Mouse (Mus musculus) CH12.LX (cell line): Measurements from ENCODE around the gene Txnip. TPM values are rescaled to one million over a fixed set of nuclear protein-coding genes. Genes with fewer than 3 reads are reported as not detected.

Experiments used
- DNase-seq: peaks from one replicate; pipeline ENCODE4 v3.0.0-alpha.2; 2013; ENCODE audit errors: extremely low read depth
- H3K27ac ChIP-seq: 2 replicates; pipeline ENCODE4 v1.5.1; 2012; ENCODE audit warnings: low read depth, mild to moderate bottlenecking, control low read depth, moderate library complexity; ENCODE audit not compliant: insufficient read depth
- H3K27me3 ChIP-seq: replicated peaks from 2 replicates; pipeline ENCODE3; 2012; ENCODE audit warnings: inconsistent platforms
- H3K36me3 ChIP-seq, 2 experiments: replicated peaks in 1 of 2; 2 replicates each; pipeline versions ENCODE3 to v1.6.1; 2012; ENCODE audit warnings: inconsistent platforms in 1 of 2, low read length in 1 of 2, mild to moderate bottlenecking in 1 of 2, mixed read lengths in 1 of 2, moderate library complexity in 1 of 2; ENCODE audit not compliant: control insufficient read depth in 1 of 2, insufficient read depth in 1 of 2
- H3K4me1 ChIP-seq, 2 experiments: 2 replicates each; pipeline ENCODE4 v1.6.1; 2012; ENCODE audit warnings: inconsistent platforms in 1 of 2, moderate library complexity in 1 of 2; ENCODE audit not compliant: insufficient read depth in 2 of 2, control insufficient read depth in 1 of 2
- H3K4me2 ChIP-seq: 2 replicates; pipeline ENCODE4 v1.6.1; 2012; ENCODE audit warnings: low read depth, mild to moderate bottlenecking, control low read depth; ENCODE audit not compliant: poor library complexity, insufficient read depth, severe bottlenecking
- H3K4me3 ChIP-seq, 3 experiments: fragments of 150-350 bp in 1 of 3; sonication (generic) in 1 of 3; replicated peaks in 1 of 3; 2 replicates each; pipeline versions ENCODE3 to v1.5.1; 2011 to 2012; ENCODE audit warnings: low read depth in 2 of 3, low read length in 2 of 3, mild to moderate bottlenecking in 2 of 3, moderate library complexity in 2 of 3, control low read depth in 1 of 3, improper control_type of control experiment in 1 of 3, inconsistent platforms in 1 of 3, mixed read lengths in 1 of 3; ENCODE audit not compliant: poor library complexity in 1 of 3
- H3K79me2 ChIP-seq: replicated peaks from 2 replicates; pipeline ENCODE4 v1.6.1; 2012; ENCODE audit warnings: mild to moderate bottlenecking, moderate library complexity; ENCODE audit not compliant: control insufficient read depth, poor library complexity, insufficient read depth, severe bottlenecking; ENCODE audit errors: extremely low read depth
- H3K9ac ChIP-seq: 2 replicates; pipeline ENCODE4 v1.6.1; 2012; ENCODE audit warnings: low read depth, mild to moderate bottlenecking, control low read depth, moderate library complexity; ENCODE audit not compliant: insufficient read depth
- H3K9me3 ChIP-seq: replicated peaks from 2 replicates; pipeline ENCODE3; 2012; ENCODE audit warnings: low read length, inconsistent platforms, mixed read lengths
- BHLHE40 ChIP-seq: IDR thresholded peaks from 2 replicates; pipeline ENCODE4 v1.6.1; 2011; ENCODE audit warnings: mild to moderate bottlenecking, low read depth, low read length, improper control_type of control experiment
- CHD1 ChIP-seq: IDR thresholded peaks from 2 replicates; pipeline ENCODE4 v1.6.1; 2012; ENCODE audit warnings: low read depth, low read length, improper control_type of control experiment, inconsistent platforms
- CHD2 ChIP-seq: IDR thresholded peaks from 2 replicates; pipeline ENCODE4 v1.6.1; 2011; ENCODE audit warnings: low read length, improper control_type of control experiment
- CTCF ChIP-seq, 2 experiments: IDR thresholded peaks in 1 of 2; conservative IDR thresholded peaks in 1 of 2; 2 replicates each; pipeline ENCODE4 v1.5.1; 2011 to 2012; ENCODE audit warnings: low read depth in 2 of 2, low read length in 2 of 2, improper control_type of control experiment in 1 of 2, inconsistent platforms in 1 of 2, mild to moderate bottlenecking in 1 of 2, moderate library complexity in 1 of 2
- E2F4 ChIP-seq: IDR thresholded peaks from 2 replicates; pipeline ENCODE4 v1.6.1; 2011; ENCODE audit warnings: low read depth, low read length, improper control_type of control experiment; ENCODE audit not compliant: insufficient replicate concordance
- ELF1 ChIP-seq: IDR thresholded peaks from 2 replicates; pipeline ENCODE4 v1.6.1; 2014; ENCODE audit warnings: low read depth, mild to moderate bottlenecking, inconsistent platforms, low read length, improper control_type of control experiment
- EP300 ChIP-seq: IDR thresholded peaks from 2 replicates; pipeline ENCODE4 v1.6.1; 2011; ENCODE audit warnings: low read length, improper control_type of control experiment
- ETS1 ChIP-seq: conservative IDR thresholded peaks from 2 replicates; pipeline ENCODE4 v1.6.1; 2012; ENCODE audit warnings: low read depth, mild to moderate bottlenecking, inconsistent platforms, low read length, improper control_type of control experiment, moderate library complexity
- GABPA ChIP-seq: IDR thresholded peaks from 2 replicates; pipeline ENCODE4 v1.6.1; 2012; ENCODE audit warnings: low read depth, low read length, improper control_type of control experiment, inconsistent platforms; ENCODE audit not compliant: insufficient replicate concordance
- HCFC1 ChIP-seq: IDR thresholded peaks from 2 replicates; pipeline ENCODE4 v1.6.1; 2012; ENCODE audit warnings: low read depth, mild to moderate bottlenecking, inconsistent platforms, low read length, improper control_type of control experiment
- IRF4 ChIP-seq: IDR thresholded peaks from 2 replicates; pipeline ENCODE4 v1.6.1; 2014; ENCODE audit warnings: low read depth, mild to moderate bottlenecking, inconsistent platforms, low read length, improper control_type of control experiment
- JUN ChIP-seq: IDR thresholded peaks from 2 replicates; pipeline ENCODE4 v1.6.1; 2011; ENCODE audit warnings: low read depth, mild to moderate bottlenecking, low read length, improper control_type of control experiment, moderate library complexity; ENCODE audit not compliant: insufficient read depth
- JUND ChIP-seq: conservative IDR thresholded peaks from 2 replicates; pipeline ENCODE4 v1.6.1; 2011; ENCODE audit warnings: low read depth, low read length, improper control_type of control experiment
- KAT2A ChIP-seq: IDR thresholded peaks from 2 replicates; pipeline ENCODE4 v1.6.1; 2012; ENCODE audit warnings: low read length, improper control_type of control experiment, inconsistent platforms; ENCODE audit not compliant: insufficient replicate concordance
- MAFK ChIP-seq: IDR thresholded peaks from 2 replicates; pipeline ENCODE4 v1.6.1; 2011; ENCODE audit warnings: low read length, improper control_type of control experiment; ENCODE audit not compliant: insufficient replicate concordance
- MAX ChIP-seq: IDR thresholded peaks from 2 replicates; pipeline ENCODE4 v1.6.1; 2011; ENCODE audit warnings: low read length, improper control_type of control experiment
- MAZ ChIP-seq: IDR thresholded peaks from 2 replicates; pipeline ENCODE4 v1.6.1; 2012; ENCODE audit warnings: low read depth, mild to moderate bottlenecking, inconsistent platforms, low read length, improper control_type of control experiment, moderate library complexity
- MEF2A ChIP-seq: IDR thresholded peaks from 2 replicates; pipeline ENCODE4 v1.6.1; 2014; ENCODE audit warnings: low read depth, mild to moderate bottlenecking, inconsistent platforms, low read length, improper control_type of control experiment, borderline replicate concordance
- MXI1 ChIP-seq: IDR thresholded peaks from 2 replicates; pipeline ENCODE4 v1.6.1; 2011; ENCODE audit warnings: mild to moderate bottlenecking, low read depth, low read length, improper control_type of control experiment
- MYC ChIP-seq: IDR thresholded peaks from 2 replicates; pipeline ENCODE4 v1.6.1; 2011; ENCODE audit warnings: low read depth, mild to moderate bottlenecking, improper control_type of control experiment, low read length
- NELFE ChIP-seq: IDR thresholded peaks from 2 replicates; pipeline ENCODE4 v1.6.1; 2011; ENCODE audit warnings: low read depth, low read length, improper control_type of control experiment
- NRF1 ChIP-seq: IDR thresholded peaks from 2 replicates; pipeline ENCODE4 v1.6.1; 2014; ENCODE audit warnings: low read depth, mild to moderate bottlenecking, inconsistent platforms, low read length, improper control_type of control experiment, moderate library complexity
- PAX5 ChIP-seq: IDR thresholded peaks from 2 replicates; pipeline ENCODE4 v1.6.1; 2012; ENCODE audit warnings: low read length, inconsistent platforms, mixed read lengths
- POLR2A ChIP-seq: IDR thresholded peaks from 2 replicates; pipeline ENCODE4 v1.6.1; 2011; ENCODE audit warnings: low read depth, mild to moderate bottlenecking, improper control_type of control experiment, low read length
- POLR2AphosphoS2 ChIP-seq: IDR thresholded peaks from 2 replicates; pipeline ENCODE4 v1.6.1; 2011; ENCODE audit warnings: low read depth, low read length, improper control_type of control experiment
- RAD21 ChIP-seq: IDR thresholded peaks from 2 replicates; pipeline ENCODE4 v1.6.1; 2011; ENCODE audit warnings: low read depth, mild to moderate bottlenecking, low read length, improper control_type of control experiment, moderate library complexity
- RCOR1 ChIP-seq: conservative IDR thresholded peaks from 2 replicates; pipeline ENCODE4 v1.6.1; 2012; ENCODE audit warnings: low read depth, mild to moderate bottlenecking, inconsistent platforms, low read length, improper control_type of control experiment
- SIN3A ChIP-seq: IDR thresholded peaks from 2 replicates; pipeline ENCODE4 v1.6.1; 2012; ENCODE audit warnings: low read length, improper control_type of control experiment, inconsistent platforms
- SMC3 ChIP-seq: IDR thresholded peaks from 2 replicates; pipeline ENCODE4 v1.6.1; 2011; ENCODE audit warnings: low read depth, low read length, improper control_type of control experiment
- TBP ChIP-seq: conservative IDR thresholded peaks from 2 replicates; pipeline ENCODE4 v1.6.1; 2011; ENCODE audit warnings: low read depth, low read length, improper control_type of control experiment
- TCF12 ChIP-seq: IDR thresholded peaks from 2 replicates; pipeline ENCODE4 v1.6.1; 2014; ENCODE audit warnings: low read depth, mild to moderate bottlenecking, inconsistent platforms, low read length, improper control_type of control experiment
- UBTF ChIP-seq: IDR thresholded peaks from 2 replicates; pipeline ENCODE4 v1.6.1; 2012; ENCODE audit warnings: low read depth, mild to moderate bottlenecking, inconsistent platforms, low read length, improper control_type of control experiment, moderate library complexity
- USF1 ChIP-seq: IDR thresholded peaks from 2 replicates; pipeline ENCODE4 v1.6.1; 2014; ENCODE audit warnings: low read depth, mild to moderate bottlenecking, inconsistent platforms, low read length, improper control_type of control experiment
- USF2 ChIP-seq: conservative IDR thresholded peaks from 2 replicates; pipeline ENCODE4 v1.6.1; 2011; ENCODE audit warnings: low read depth, low read length, improper control_type of control experiment
- ZC3H11A ChIP-seq: IDR thresholded peaks from 2 replicates; pipeline ENCODE4 v1.6.1; 2012; ENCODE audit warnings: low read depth, mild to moderate bottlenecking, inconsistent platforms, low read length, improper control_type of control experiment
- ZMIZ1 ChIP-seq: IDR thresholded peaks from 2 replicates; pipeline ENCODE4 v1.6.1; 2012; ENCODE audit warnings: low read depth, mild to moderate bottlenecking, inconsistent platforms, low read length, improper control_type of control experiment
- ZNF384 ChIP-seq: IDR thresholded peaks from 2 replicates; pipeline ENCODE4 v1.6.1; 2012; ENCODE audit warnings: low read depth, low read length, improper control_type of control experiment, inconsistent platforms
- dilution Hi-C: fragments of 300-500 bp; cut with MboI; formaldehyde crosslinking; loops from 2 replicates; pipeline ENCODE4 v1.14.3; 2020; ENCODE audit warnings: low sequenced_read_pairs; ENCODE audit not compliant: extremely low pct_unique_long_range_greater_than_20kb, extremely low pct_ligation_motif_present
- in situ Hi-C: fragments of 300-500 bp; cut with MboI; formaldehyde crosslinking; loops from 3 replicates; pipeline ENCODE4 v1.14.3; 2019; ENCODE audit warnings: low sequenced_read_pairs, low pct_ligation_motif_present, low pct_unique_long_range_greater_than_20kb, mixed read lengths
- polyA plus RNA-seq: library from polyadenylated mRNA; unstranded; fragments of >175 nt; gene quantifications from 2 replicates; pipeline ENCODE4 v1.2.1, GENCODE M21; 2012; ENCODE audit warnings: low read depth; ENCODE audit not compliant: insufficient read length
- total RNA-seq, 2 experiments: library from RNA; depleted of rRNA; stranded (reverse); fragments of 300-350 nt in 1 of 2; fragments of >200 nt in 1 of 2; gene quantifications; 2 replicates each; pipeline ENCODE4 v1.2.3; 2012 to 2014

Txnip gene
- total and polyA plus RNA-seq, 3 experiments, result 41.8 to 220 (median 76.7) TPM

DNA sequence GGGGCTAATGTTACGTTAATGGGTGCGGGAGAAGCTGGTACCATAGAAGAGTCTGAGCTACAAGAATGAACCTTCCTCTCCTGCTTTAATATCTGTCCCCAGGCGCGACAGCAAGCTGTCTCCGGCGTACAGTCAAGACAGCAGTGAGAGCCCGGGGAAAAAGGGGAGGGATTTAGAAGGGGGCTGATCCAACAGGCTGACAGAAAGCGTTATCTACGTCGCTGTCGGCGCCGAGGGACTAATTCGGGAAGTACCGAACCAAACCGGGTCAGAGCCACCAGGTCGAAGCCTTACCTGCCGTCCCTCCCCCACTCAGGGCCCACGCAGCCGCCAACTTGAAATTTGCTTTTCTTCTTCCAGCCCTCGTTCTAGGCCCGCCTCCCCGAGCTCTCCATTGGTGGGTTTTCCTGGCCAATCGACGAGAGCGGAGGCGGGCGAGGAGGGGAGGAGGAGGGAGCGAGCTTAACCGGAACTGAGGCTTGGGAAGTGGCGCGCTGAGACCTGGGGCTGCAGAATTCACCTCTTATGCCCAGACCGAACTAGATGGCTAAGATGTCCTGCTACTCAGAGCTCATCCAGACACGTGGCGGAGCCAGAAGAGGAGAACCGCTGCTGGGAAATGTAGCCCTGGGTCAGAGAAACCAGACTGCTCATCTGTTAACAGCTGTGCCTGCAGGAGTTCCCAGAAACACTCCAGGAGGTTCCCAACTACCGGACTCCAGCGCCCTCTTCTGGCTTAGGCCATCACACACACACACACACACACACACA lies 36.2 kb downstream of the Txnip start, which contains the start of gene Polr3gl:
Polr3gl (minus strand) TSS at position 392 of the 771 bp plus-strand sequence.
- Histone ChIP-seq H3K4me3 (peak within 1 kb of the TSS; percentile 52 to 67 (median 61)), H3K9me3 (peaks cover 14% of the 10 kb centered on the region), H3K36me3 (peaks cover 0 to 8% of the 10 kb centered on the region in 2 experiments), H3K27ac (peak within 1 kb of the TSS; percentile 41), H3K27me3 (no peaks in the 10 kb centered on the region), H3K4me1 (peaks cover 0 to 10% of the 10 kb centered on the region in 2 experiments; a peak in 1 of 4 replicates), H3K9ac (peak within 1 kb of the TSS; percentile 85), H3K4me2 (peak within 1 kb of the TSS; percentile 95), H3K79me2 (no peaks in the 10 kb centered on the region)
- dilution Hi-C loops (no loop called here), in situ Hi-C loops (loop anchor here (5.0 kb wide), 1 partner anchor 38 kb away; no protein-coding TSS in a partner anchor)
- peak; percentile 97 for DNase-seq
- peak; percentile 1; the same call in 1 of the 2 replicates for TF ChIP-seq SIN3A
- TF ChIP-seq RAD21, result no peak; the same call in 1 of the 2 replicates
- TF ChIP-seq SMC3, result no peak
- peak; percentile 61 for TF ChIP-seq TBP
- no peak; the same call in 1 of the 2 replicates for TF ChIP-seq BHLHE40
- TF ChIP-seq USF1, result no peak
- TF ChIP-seq MXI1, result 0 out of 2 replicates have a peak, but pooled peaks have one; percentile 46
- TF ChIP-seq EP300, result 0 out of 2 replicates have a peak, but pooled peaks have one; percentile 12
- no peak for TF ChIP-seq JUN
- TF ChIP-seq CHD2, result peak; percentile 75; the same call in 1 of the 2 replicates
- peak; percentile 0; the same call in 1 of the 2 replicates for TF ChIP-seq MEF2A
- peak; percentile 40 for TF ChIP-seq HCFC1
- no peak for TF ChIP-seq ZC3H11A
- no peak for TF ChIP-seq USF2
- TF ChIP-seq CHD1, result no peak
- TF ChIP-seq ELF1, result peak; percentile 82
- TF ChIP-seq MAFK, result no peak
- TF ChIP-seq POLR2A, result peak; percentile 75
- TF ChIP-seq JUND, result no peak
- no peak for TF ChIP-seq KAT2A
- 0 out of 2 replicates have a peak, but pooled peaks have one; percentile 7 for TF ChIP-seq UBTF
- no peak for TF ChIP-seq RCOR1
- TF ChIP-seq MYC, result peak; percentile 62
- no peak for TF ChIP-seq ETS1
- TF ChIP-seq NELFE, result peak; percentile 55
- TF ChIP-seq TCF12, result peak; percentile 72; the same call in 1 of the 2 replicates
- TF ChIP-seq ZMIZ1, result peak; percentile 65; the same call in 1 of the 2 replicates
- no peak for TF ChIP-seq ZNF384
- TF ChIP-seq NRF1, result peak; percentile 66
- peak; percentile 50; the same call in 1 of the 2 replicates for TF ChIP-seq POLR2AphosphoS2
- TF ChIP-seq E2F4, result 0 out of 2 replicates have a peak, but pooled peaks have one; percentile 11
- peak; percentile 81 for TF ChIP-seq MAX
- 0 out of 2 replicates have a peak, but pooled peaks have one; percentile 10 for TF ChIP-seq IRF4
- TF ChIP-seq MAZ, result peak; percentile 56; the same call in 1 of the 2 replicates
- TF ChIP-seq PAX5, result no peak
- no peak for TF ChIP-seq GABPA
- peak in 1 of 2 experiments; percentile 38; a peak in 2 of 4 replicates for TF ChIP-seq CTCF (conservative IDR thresholded peaks at IDR 0.05 in 1 of 2, IDR thresholded peaks at IDR 0.05 in 1 of 2; ENCODE audit: low read depth in 2 of 2, low read length in 2 of 2)
